ENCODE assay signal across 8 mouse cellular contexts in genomic region chr4:129248243-129248767, GRCm38 (mm10). TPM values are rescaled to one million over a fixed set of nuclear protein-coding genes. Genes with fewer than 3 reads are reported as not detected.
A peak's percentile ranks its signal among the peaks of the same experiment; 100 is the strongest.
DNase-seq lines count a peak whose midpoint lies in the region; ATAC-seq and TF ChIP-seq lines count a peak whose summit lies in the region.

No protein-coding gene starts in this region.

- WGBS in heart, embryonic 16.5 days, result under 1% methylated on average over 51 of the region's 74 CpGs
- WGBS in liver, embryonic 11.5 days, result under 1% methylated on average over 40 of the region's 74 CpGs
- WGBS in stomach, embryonic 15.5 days, result under 1% methylated on average over 47 of the region's 74 CpGs

- peak overlapping the region; percentile 65 for H3K4me3 ChIP-seq in erythroblast, embryonic 14.5 days (replicated peaks)
- peak overlapping the region; percentile 83 for H3K4me3 ChIP-seq in G1E (ENCODE audit: low read depth, low read length)
- H3K4me3 ChIP-seq in heart, embryonic 16.5 days (ENCODE audit: low read length), result peak overlapping the region; percentile 73
- H3K4me3 ChIP-seq in liver, embryonic 11.5 days (ENCODE audit: low read depth, low read length), result peak overlapping the region; percentile 68
- H3K4me3 ChIP-seq in stomach, embryonic 15.5 days (replicated peaks), result peak overlapping the region; percentile 67

- no peak overlapping the region for H3K27ac ChIP-seq in heart, embryonic 16.5 days (ENCODE audit: low read length)
- H3K27ac ChIP-seq in liver, embryonic 11.5 days (ENCODE audit: low read depth, low read length), result no peak overlapping the region
- peak overlapping the region; percentile 90 for H3K27ac ChIP-seq in stomach, embryonic 15.5 days

- ATAC-seq in erythroblast, adult 5-6 weeks (replicated peaks; ENCODE audit: low FRiP score, poor library complexity, severe bottlenecking), result no peak
- no peak for ATAC-seq in G1E (ENCODE audit: extremely low read depth, insufficient number of reproducible peaks, low FRiP score, poor library complexity, severe bottlenecking)
- 0 out of 2 replicates have a peak, but pooled peaks have one; percentile 14 for ATAC-seq in heart, embryonic 16.5 days (replicated peaks; ENCODE audit: extremely low read depth, insufficient read depth, low FRiP score)
- ATAC-seq in liver, embryonic 11.5 days (replicated peaks; ENCODE audit: low FRiP score), result peak; percentile 10; the same call in 1 of the 2 replicates
- ATAC-seq in stomach, embryonic 15.5 days (ENCODE audit: insufficient read depth, low FRiP score, low read depth), result no peak

- H3K4me2 ChIP-seq in heart, embryonic 16.5 days (ENCODE audit: low read depth, low read length), result peak overlapping the region; percentile 95
- H3K4me2 ChIP-seq in liver, embryonic 11.5 days, result peak overlapping the region; percentile 93
- peak overlapping the region; percentile 96 for H3K4me2 ChIP-seq in stomach, embryonic 15.5 days

- H3K36me3 ChIP-seq in erythroblast, embryonic 14.5 days (ENCODE audit: control insufficient read depth), result no peaks in the 10 kb centered on the region
- peaks cover 15% of the 10 kb centered on the region for H3K36me3 ChIP-seq in G1E (replicated peaks)
- H3K36me3 ChIP-seq in heart, embryonic 16.5 days (ENCODE audit: control insufficient read depth, insufficient read depth), result no peaks in the 10 kb centered on the region
- H3K36me3 ChIP-seq in liver, embryonic 11.5 days (ENCODE audit: control insufficient read depth, insufficient read depth, low read length), result no peaks in the 10 kb centered on the region
- H3K36me3 ChIP-seq in stomach, embryonic 15.5 days, result no peaks in the 10 kb centered on the region

- peaks cover 85% of the 10 kb centered on the region for H3K27me3 ChIP-seq in erythroblast, embryonic 14.5 days (ENCODE audit: control insufficient read depth)
- H3K27me3 ChIP-seq in G1E (ENCODE audit: insufficient read depth, low read length), result no peaks in the 10 kb centered on the region; the same call in 1 of the 2 replicates
- peaks cover 60% of the 10 kb centered on the region for H3K27me3 ChIP-seq in heart, embryonic 16.5 days (ENCODE audit: control insufficient read depth, insufficient read depth, low read length)
- peaks cover 63% of the 10 kb centered on the region for H3K27me3 ChIP-seq in liver, embryonic 11.5 days (replicated peaks; ENCODE audit: control insufficient read depth, insufficient read depth, low read length)
- no peaks in the 10 kb centered on the region for H3K27me3 ChIP-seq in stomach, embryonic 15.5 days (replicated peaks)

- peaks cover 36% of the 10 kb centered on the region for H3K4me1 ChIP-seq in erythroblast, embryonic 14.5 days (ENCODE audit: control insufficient read depth)
- H3K4me1 ChIP-seq in G1E (ENCODE audit: insufficient read depth, low read depth, low read length), result peaks cover 91% of the 10 kb centered on the region
- peaks cover 11% of the 10 kb centered on the region; the same call in 1 of the 2 replicates for H3K4me1 ChIP-seq in heart, embryonic 16.5 days (ENCODE audit: control insufficient read depth, insufficient read depth, low read length)
- H3K4me1 ChIP-seq in liver, embryonic 11.5 days (replicated peaks; ENCODE audit: control insufficient read depth, insufficient read depth, low read length), result peaks cover 16% of the 10 kb centered on the region
- H3K4me1 ChIP-seq in stomach, embryonic 15.5 days, result peaks cover 44% of the 10 kb centered on the region

- peak overlapping the region; percentile 78 for H3K9ac ChIP-seq in heart, embryonic 16.5 days (ENCODE audit: low read length)
- peak overlapping the region; percentile 59 for H3K9ac ChIP-seq in liver, embryonic 11.5 days (ENCODE audit: low read depth, low read length)
- H3K9ac ChIP-seq in stomach, embryonic 15.5 days, result peak overlapping the region; percentile 63

- peaks cover 3% of the 10 kb centered on the region; the same call in 1 of the 2 replicates for H3K9me3 ChIP-seq in erythroblast, embryonic 14.5 days (ENCODE audit: control insufficient read depth, low read length)
- peaks cover 6% of the 10 kb centered on the region for H3K9me3 ChIP-seq in G1E (replicated peaks)
- H3K9me3 ChIP-seq in heart, embryonic 16.5 days (replicated peaks; ENCODE audit: control insufficient read depth, low read length), result no peaks in the 10 kb centered on the region
- H3K9me3 ChIP-seq in liver, embryonic 11.5 days (ENCODE audit: control insufficient read depth, low read length), result no peaks in the 10 kb centered on the region
- no peaks in the 10 kb centered on the region for H3K9me3 ChIP-seq in stomach, embryonic 15.5 days

- no peak for DNase-seq in G1E (ENCODE audit: low spot score)
- DNase-seq in liver, embryonic 11.5 days (ENCODE audit: low spot score), result no peak
- no peak for DNase-seq in cerebellum, postnatal 14 days
- DNase-seq in c-Kit-positive CD71-positive TER-119-positive erythroid progenitor cells, embryonic 14.5 days (ENCODE audit: low spot score), result no peak

- no peak for TF ChIP-seq CTCF in G1E (IDR thresholded peaks at IDR 0.05; ENCODE audit: low read depth, low read length)

RNA-seq across cellular contexts. Expression of gene C77080, which starts 12.9 kb away (rescaled TPM):
- polyA plus RNA-seq in erythroblast, embryonic 14.5 days (2012), result 0.09 and 0.12 TPM in 2 replicates
- not detected in 2 replicates for total RNA-seq in erythroblast, adult 5-6 weeks (2015; ENCODE audit: low replicate concordance)
- not detected in 2 replicates for total RNA-seq in erythroblast, adult 5-6 weeks (2017; ENCODE audit: low replicate concordance)
- total RNA-seq in G1E (2014; fragmentation: Nextera tagmentation), result 67.9 and 76.6 TPM in 2 replicates
- total RNA-seq in G1E (2017), result 22.0 and 23.6 TPM in 2 replicates
- 182 and 196 TPM in 2 replicates for polyA plus RNA-seq in G1E (2012)
- 2.2 and 2.3 TPM in 2 replicates for polyA plus RNA-seq in heart, embryonic 16.5 days (2015; fragmentation: Nextera tagmentation; extraction: Ambion mirVana)
- 1.2 and 1.6 TPM in 2 replicates for polyA plus RNA-seq in liver, embryonic 11.5 days (2014; fragmentation: Nextera tagmentation; extraction: Ambion mirVana)
- 11.8 and 12.6 TPM in 2 replicates for polyA plus RNA-seq in stomach, embryonic 15.5 days (2015; fragmentation: Nextera tagmentation; extraction: Ambion mirVana)

RNA-seq across cellular contexts. Expression of gene Sync, which starts 39.1 kb away (rescaled TPM):
- not detected in 2 replicates for polyA plus RNA-seq in erythroblast, embryonic 14.5 days (2012)
- total RNA-seq in erythroblast, adult 5-6 weeks (2015; ENCODE audit: low replicate concordance), result not detected in 2 replicates
- 0.56 TPM in 1 of 2 replicates, not detected in the other for total RNA-seq in erythroblast, adult 5-6 weeks (2017; ENCODE audit: low replicate concordance)
- total RNA-seq in G1E (2014; fragmentation: Nextera tagmentation) (17.2 and 18.7 TPM in 2 replicates), G1E (2017) (2.1 TPM in 2 replicates)
- polyA plus RNA-seq in G1E (2012), result 6.1 and 6.9 TPM in 2 replicates
- polyA plus RNA-seq in heart, embryonic 16.5 days (2015; fragmentation: Nextera tagmentation; extraction: Ambion mirVana), result 1.8 and 1.9 TPM in 2 replicates
- 0.36 and 0.40 TPM in 2 replicates for polyA plus RNA-seq in liver, embryonic 11.5 days (2014; fragmentation: Nextera tagmentation; extraction: Ambion mirVana)
- 2.0 and 2.1 TPM in 2 replicates for polyA plus RNA-seq in stomach, embryonic 15.5 days (2015; fragmentation: Nextera tagmentation; extraction: Ambion mirVana)

RNA-seq across cellular contexts. Expression of gene Yars, which starts 58.7 kb away (rescaled TPM):
- polyA plus RNA-seq in erythroblast, embryonic 14.5 days (2012), result 2.7 and 3.1 TPM in 2 replicates
- total RNA-seq in erythroblast, adult 5-6 weeks (2015; ENCODE audit: low replicate concordance), result 4.2 and 11.3 TPM in 2 replicates
- 10.7 and 34.0 TPM in 2 replicates for total RNA-seq in erythroblast, adult 5-6 weeks (2017; ENCODE audit: low replicate concordance)
- total RNA-seq in G1E (2014; fragmentation: Nextera tagmentation) (106 and 115 TPM in 2 replicates), G1E (2017) (74.5 and 79.1 TPM in 2 replicates)
- polyA plus RNA-seq in G1E (2012), result 65.8 and 74.8 TPM in 2 replicates
- polyA plus RNA-seq in heart, embryonic 16.5 days (2015; fragmentation: Nextera tagmentation; extraction: Ambion mirVana), result 45.9 and 53.3 TPM in 2 replicates
- polyA plus RNA-seq in liver, embryonic 11.5 days (2014; fragmentation: Nextera tagmentation; extraction: Ambion mirVana), result 129 TPM in 2 replicates
- 72.3 and 80.0 TPM in 2 replicates for polyA plus RNA-seq in stomach, embryonic 15.5 days (2015; fragmentation: Nextera tagmentation; extraction: Ambion mirVana)

RNA-seq across cellular contexts. Expression of gene S100pbp, which starts 58.8 kb away (rescaled TPM):
- 0.07 and 0.19 TPM in 2 replicates for polyA plus RNA-seq in erythroblast, embryonic 14.5 days (2012)
- 12.7 and 13.6 TPM in 2 replicates for total RNA-seq in erythroblast, adult 5-6 weeks (2015; ENCODE audit: low replicate concordance)
- total RNA-seq in erythroblast, adult 5-6 weeks (2017; ENCODE audit: low replicate concordance), result 7.5 and 8.7 TPM in 2 replicates
- total RNA-seq in G1E (2014; fragmentation: Nextera tagmentation) (124 and 145 TPM in 2 replicates), G1E (2017) (47.9 and 57.6 TPM in 2 replicates)
- 3.4 and 4.5 TPM in 2 replicates for polyA plus RNA-seq in G1E (2012)
- 10.9 and 11.8 TPM in 2 replicates for polyA plus RNA-seq in heart, embryonic 16.5 days (2015; fragmentation: Nextera tagmentation; extraction: Ambion mirVana)
- polyA plus RNA-seq in liver, embryonic 11.5 days (2014; fragmentation: Nextera tagmentation; extraction: Ambion mirVana), result 17.2 and 18.9 TPM in 2 replicates
- polyA plus RNA-seq in stomach, embryonic 15.5 days (2015; fragmentation: Nextera tagmentation; extraction: Ambion mirVana), result 13.1 and 14.1 TPM in 2 replicates

Comparison
In these comparisons a context has a peak if more than half of its experiments do, and no peak if none do; other contexts are left out.
1. ATAC-seq: peak in heart, embryonic 16.5 days (single experiment) and liver, embryonic 11.5 days (single experiment); none in erythroblast, adult 5-6 weeks (single experiment), G1E (single experiment) and stomach, embryonic 15.5 days (single experiment).
2. RNA of gene C77080, which starts 12.9 kb away (polyA plus RNA-seq): 182 to 196 TPM in G1E; 11.8 to 12.6 TPM in stomach, embryonic 15.5 days, 2.2 to 2.3 TPM in heart, embryonic 16.5 days, 1.2 to 1.6 TPM in liver, embryonic 11.5 days and 0.09 to 0.12 TPM in erythroblast, embryonic 14.5 days; every median in the first group is over 10 times any median in the second.
3. RNA of gene Yars, which starts 58.7 kb away (polyA plus RNA-seq): 129 TPM in liver, embryonic 11.5 days, 65.8 to 74.8 TPM in G1E, 72.3 to 80.0 TPM in stomach, embryonic 15.5 days and 45.9 to 53.3 TPM in heart, embryonic 16.5 days; 2.7 to 3.1 TPM in erythroblast, embryonic 14.5 days; every median in the first group is over 10 times any median in the second.
4. Peak in every context shown above with its lines, with median percentiles within 50 percentile points of each other: H3K4me3 ChIP-seq, H3K4me2 ChIP-seq and H3K9ac ChIP-seq.